Mouse (Mus musculus) frontal cortex, adult 2 months (tissue): ENCODE measurements around the gene Vangl1. TPM values are rescaled to one million over a fixed set of nuclear protein-coding genes. Genes with fewer than 3 reads are reported as not detected.

Experiments used
- DNase-seq, 2 experiments: peaks; one replicate each; pipeline ENCODE4 v3.0.0; 2022; ENCODE audit warnings: low spot score in 1 of 2; ENCODE audit errors: extremely low spot score in 1 of 2
- polyA plus RNA-seq: library from polyadenylated mRNA; depleted of rRNA; stranded (reverse); fragments of >200 nt; gene quantifications from 2 replicates; pipeline ENCODE4 v1.2.3, GENCODE M21; 2012; rRNA removed

The Vangl1 gene
- polyA plus RNA-seq, 1 experiment = 5.0 TPM

- DNase-seq = no peak
These were observed 100.5 kb downstream of the Vangl1 start for GRCm38 (mm10) chr3:102103811-102104565.

Other genes starting within 250 kb of the Vangl1 start
- 0.32 and 0.42 TPM in 2 replicates for gene Nhlh2, start 194.6 kb downstream of the Vangl1 start, polyA plus RNA-seq
- gene Casq2, start 118.3 kb downstream of the Vangl1 start, polyA plus RNA-seq = 6.3 and 7.1 TPM in 2 replicates